Mouse (Mus musculus): ENCODE measurements around the gene Ggta1. TPM values are rescaled to one million over a fixed set of nuclear protein-coding genes. Genes with fewer than 3 reads are reported as not detected.

Ggta1 gene
- polyA plus RNA-seq, 1 experiment from 2014 or later = 23.3 TPM

DNA sequence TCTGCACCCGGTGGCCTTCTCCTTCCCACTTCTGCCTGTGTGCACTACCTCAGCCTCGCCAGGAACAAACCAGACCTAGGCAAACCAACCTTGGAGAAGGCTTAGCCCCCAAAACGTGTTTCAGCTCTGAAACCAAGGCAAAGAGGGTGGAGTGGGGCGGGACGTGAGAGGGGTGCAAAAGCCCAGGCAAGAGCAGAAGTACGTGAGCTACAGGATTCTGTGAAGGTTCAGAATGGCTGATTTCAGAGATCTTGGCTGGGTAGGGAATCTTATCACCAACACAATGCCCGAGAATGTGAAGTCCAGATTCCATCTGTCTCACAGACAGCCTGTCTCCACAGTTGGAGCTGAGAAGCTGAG lies 41.4 kb upstream of the Ggta1 start:
- no peak overlapping the region for H3K4me2 ChIP-seq (replicated peaks; ENCODE audit: low read depth, low read length)
- H3K9me3 ChIP-seq (ENCODE audit: low read length) = no peaks in the 10 kb centered on the region
- 57% methylated on average over 7 of the region's 7 CpGs for WGBS
- no peak overlapping the region for H3K9ac ChIP-seq (replicated peaks; ENCODE audit: low read length)
- H3K36me3 ChIP-seq (ENCODE audit: insufficient read depth, low read length) = no peaks in the 10 kb centered on the region
- H3K4me3 ChIP-seq (ENCODE audit: low read length) = no peak overlapping the region
- H3K27ac ChIP-seq (ENCODE audit: low read length) = peak overlapping the region; percentile 82; the same call in 1 of the 2 replicates
- no peak for ATAC-seq (ENCODE audit: low FRiP score, low TSS enrichment)
- H3K4me1 ChIP-seq (ENCODE audit: insufficient read depth, low read length) = peaks cover 49% of the 10 kb centered on the region
- no peaks in the 10 kb centered on the region for H3K27me3 ChIP-seq (ENCODE audit: insufficient read depth, low read length)

DNA sequence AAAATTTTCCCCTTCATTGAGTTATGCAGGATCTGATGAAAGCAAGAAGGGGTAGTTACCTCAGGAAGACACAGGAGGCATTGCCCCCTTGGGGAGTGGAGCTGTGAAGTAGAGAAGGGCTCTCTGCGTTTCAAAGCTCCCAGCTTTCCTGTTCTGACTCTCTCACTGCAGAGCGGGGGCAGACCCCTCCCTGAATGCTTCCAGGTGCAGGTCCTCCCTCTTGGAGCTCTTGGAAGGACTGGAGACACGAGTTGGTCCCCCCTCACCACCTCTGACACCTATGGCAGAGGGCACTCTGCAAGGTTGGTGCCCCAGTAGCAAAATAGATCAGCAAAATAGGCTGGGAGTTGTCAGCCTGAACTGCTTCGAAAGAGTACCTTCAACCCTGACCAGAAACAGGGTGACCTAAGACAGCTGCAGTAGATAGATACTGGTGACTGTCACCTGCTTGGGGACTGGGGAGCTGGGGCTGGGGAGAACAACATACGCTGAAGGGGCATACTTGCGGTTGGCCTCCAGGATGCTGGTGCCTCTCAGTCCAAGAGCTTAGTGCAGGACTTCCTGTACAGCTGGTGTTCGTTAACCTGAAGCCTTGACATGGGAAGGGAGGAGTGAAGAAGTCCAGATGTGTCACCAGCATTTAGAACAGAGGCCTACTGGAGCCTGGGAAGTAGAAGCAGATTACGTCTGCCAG lies 40.8 kb upstream of the Ggta1 start:
- Histone ChIP-seq H3K27ac (ENCODE audit: low read length) (peak overlapping the region; percentile 82), H3K4me3 (ENCODE audit: low read length) (no peak overlapping the region), H3K9ac (replicated peaks; ENCODE audit: low read length) (no peak overlapping the region; the same call in 1 of the 2 replicates), H3K27me3 (ENCODE audit: insufficient read depth, low read length) (no peaks in the 10 kb centered on the region), H3K4me2 (replicated peaks; ENCODE audit: low read depth, low read length) (no peak overlapping the region), H3K9me3 (ENCODE audit: low read length) (no peaks in the 10 kb centered on the region), H3K4me1 (ENCODE audit: insufficient read depth, low read length) (peaks cover 43% of the 10 kb centered on the region), H3K36me3 (ENCODE audit: insufficient read depth, low read length) (no peaks in the 10 kb centered on the region)
- ATAC-seq (ENCODE audit: low FRiP score, low TSS enrichment) = peak; percentile 36; the same call in 1 of the 2 replicates
- WGBS = 22% methylated on average over 8 of the region's 8 CpGs

DNA sequence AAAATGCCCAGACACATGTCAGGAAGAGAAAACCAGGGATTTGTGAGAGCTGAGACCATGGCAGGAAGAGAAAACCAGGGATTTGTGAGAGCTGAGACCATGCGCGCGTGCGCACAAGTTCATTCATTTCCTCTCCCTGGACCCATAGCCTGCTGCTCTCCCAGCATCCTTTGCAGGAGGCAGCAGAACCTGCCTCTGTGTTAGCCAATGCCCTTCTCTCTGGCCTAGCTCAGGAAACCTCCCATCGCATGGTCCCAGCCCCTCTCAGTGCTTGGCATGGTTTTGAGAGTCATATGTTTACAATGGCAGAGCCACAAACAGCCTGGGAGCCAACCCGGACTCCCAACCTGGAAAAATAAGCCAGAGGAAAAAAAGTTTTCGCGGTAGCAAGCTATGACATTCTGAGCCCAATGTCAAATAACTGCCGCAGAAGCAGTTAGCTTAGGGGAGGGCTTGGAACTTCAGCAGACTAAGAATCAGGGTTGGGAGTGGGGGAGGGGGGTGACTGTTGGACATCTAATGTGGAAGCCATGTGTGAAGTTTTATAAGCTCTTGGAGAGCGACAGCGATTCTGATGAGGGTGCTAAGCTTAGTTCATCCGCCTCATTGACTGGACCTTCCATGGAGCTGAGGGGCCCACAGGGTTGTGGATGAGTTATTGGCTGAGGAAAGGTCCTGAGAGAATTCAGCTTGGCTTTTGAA lies 40.1 kb upstream of the Ggta1 start:
- Histone ChIP-seq H3K36me3 (ENCODE audit: insufficient read depth, low read length) (no peaks in the 10 kb centered on the region), H3K27ac (ENCODE audit: low read length) (peak overlapping the region; percentile 82), H3K27me3 (ENCODE audit: insufficient read depth, low read length) (no peaks in the 10 kb centered on the region), H3K9ac (replicated peaks; ENCODE audit: low read length) (no peak overlapping the region), H3K9me3 (ENCODE audit: low read length) (no peaks in the 10 kb centered on the region), H3K4me2 (replicated peaks; ENCODE audit: low read depth, low read length) (no peak overlapping the region), H3K4me3 (ENCODE audit: low read length) (no peak overlapping the region), H3K4me1 (ENCODE audit: insufficient read depth, low read length) (peaks cover 36% of the 10 kb centered on the region)
- 61% methylated on average over 12 of the region's 12 CpGs for WGBS
- ATAC-seq (ENCODE audit: low FRiP score, low TSS enrichment) = no peak

DNA sequence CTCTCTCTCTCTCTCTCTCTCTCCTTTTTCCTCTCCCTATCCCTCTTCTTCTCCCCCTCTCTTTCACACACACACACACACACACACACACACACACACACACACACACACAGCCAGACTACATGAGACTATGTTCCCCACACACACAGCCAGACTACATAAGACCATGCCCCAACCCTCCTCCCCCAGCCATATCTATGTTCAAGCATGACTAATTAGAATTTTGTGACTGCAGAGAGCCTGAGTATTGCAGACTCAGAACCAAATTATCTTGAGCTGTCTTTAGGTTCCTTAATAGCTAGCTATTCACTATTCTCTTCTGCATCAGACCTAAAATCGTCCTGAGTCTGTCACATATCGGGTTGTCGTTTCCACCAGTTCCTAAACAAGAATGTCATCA lies 39.5 kb upstream of the Ggta1 start:
- WGBS = 70% methylated on average over 3 of the region's 3 CpGs
- H3K4me1 ChIP-seq (ENCODE audit: insufficient read depth, low read length) = peaks cover 33% of the 10 kb centered on the region
- no peak overlapping the region for H3K4me3 ChIP-seq (ENCODE audit: low read length)
- H3K36me3 ChIP-seq (ENCODE audit: insufficient read depth, low read length) = no peaks in the 10 kb centered on the region
- no peaks in the 10 kb centered on the region for H3K9me3 ChIP-seq (ENCODE audit: low read length)
- no peak overlapping the region for H3K9ac ChIP-seq (replicated peaks; ENCODE audit: low read length)
- no peak for ATAC-seq (ENCODE audit: low FRiP score, low TSS enrichment)
- no peaks in the 10 kb centered on the region for H3K27me3 ChIP-seq (ENCODE audit: insufficient read depth, low read length)
- H3K4me2 ChIP-seq (replicated peaks; ENCODE audit: low read depth, low read length) = no peak overlapping the region
- H3K27ac ChIP-seq (ENCODE audit: low read length) = no peak overlapping the region; the same call in 1 of the 2 replicates

DNA sequence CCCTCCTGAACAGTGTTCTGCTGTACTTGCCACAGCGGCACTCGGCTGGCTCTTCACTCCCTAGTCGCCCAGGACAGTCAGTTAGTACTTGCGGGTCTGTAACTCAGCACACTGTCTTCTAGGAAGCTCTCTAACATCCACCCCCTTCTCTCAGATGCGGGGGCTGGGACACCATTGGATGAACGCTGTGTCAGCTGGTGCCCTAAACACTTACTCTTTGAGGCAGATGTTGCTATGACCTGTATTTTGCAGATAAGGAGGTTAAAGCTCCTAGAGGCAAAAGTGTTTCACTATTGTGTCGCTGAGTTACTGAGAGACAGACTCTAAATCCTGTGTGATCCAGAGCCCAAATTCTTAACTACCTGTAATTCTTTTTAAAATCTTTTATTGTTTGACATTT lies 36.4 kb upstream of the Ggta1 start:
- Histone ChIP-seq H3K4me2 (replicated peaks; ENCODE audit: low read depth, low read length) (no peak overlapping the region), H3K4me3 (ENCODE audit: low read length) (no peak overlapping the region), H3K9ac (replicated peaks; ENCODE audit: low read length) (no peak overlapping the region), H3K27ac (ENCODE audit: low read length) (no peak overlapping the region), H3K4me1 (ENCODE audit: insufficient read depth, low read length) (peaks cover 37% of the 10 kb centered on the region), H3K9me3 (ENCODE audit: low read length) (peaks cover 5% of the 10 kb centered on the region; the same call in 1 of the 2 replicates), H3K27me3 (ENCODE audit: insufficient read depth, low read length) (no peaks in the 10 kb centered on the region), H3K36me3 (ENCODE audit: insufficient read depth, low read length) (no peaks in the 10 kb centered on the region)
- ATAC-seq (ENCODE audit: low FRiP score, low TSS enrichment) = no peak
- 78% methylated on average over 7 of the region's 7 CpGs for WGBS

DNA sequence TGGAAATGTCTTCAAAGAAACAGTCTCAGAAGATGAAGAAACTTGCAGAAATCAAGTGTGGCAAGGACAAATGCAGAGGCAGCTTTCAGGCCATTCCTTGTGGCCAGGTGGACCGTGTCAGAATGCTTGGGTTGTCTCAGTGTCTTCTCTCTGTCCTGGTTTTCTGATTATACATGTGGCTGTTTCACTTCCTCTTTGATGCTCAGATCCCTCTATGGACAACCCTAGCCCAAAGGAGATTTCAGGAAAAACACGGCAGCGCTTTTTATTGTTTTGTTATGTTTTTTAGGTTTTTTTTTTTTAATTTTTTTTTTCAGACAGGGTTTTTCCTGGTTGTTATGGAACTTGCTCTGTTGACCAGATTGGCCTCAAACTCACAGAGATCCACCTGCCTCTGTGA lies 35.9 kb upstream of the Ggta1 start:
- H3K4me3 ChIP-seq (ENCODE audit: low read length) = no peak overlapping the region
- no peaks in the 10 kb centered on the region for H3K27me3 ChIP-seq (ENCODE audit: insufficient read depth, low read length)
- no peak overlapping the region for H3K9ac ChIP-seq (replicated peaks; ENCODE audit: low read length)
- peaks cover 5% of the 10 kb centered on the region; the same call in 1 of the 2 replicates for H3K9me3 ChIP-seq (ENCODE audit: low read length)
- 71% methylated on average over 3 of the region's 3 CpGs for WGBS
- H3K36me3 ChIP-seq (ENCODE audit: insufficient read depth, low read length) = no peaks in the 10 kb centered on the region
- H3K4me1 ChIP-seq (ENCODE audit: insufficient read depth, low read length) = peaks cover 32% of the 10 kb centered on the region
- no peak for ATAC-seq (ENCODE audit: low FRiP score, low TSS enrichment)
- H3K27ac ChIP-seq (ENCODE audit: low read length) = no peak overlapping the region
- H3K4me2 ChIP-seq (replicated peaks; ENCODE audit: low read depth, low read length) = no peak overlapping the region

DNA sequence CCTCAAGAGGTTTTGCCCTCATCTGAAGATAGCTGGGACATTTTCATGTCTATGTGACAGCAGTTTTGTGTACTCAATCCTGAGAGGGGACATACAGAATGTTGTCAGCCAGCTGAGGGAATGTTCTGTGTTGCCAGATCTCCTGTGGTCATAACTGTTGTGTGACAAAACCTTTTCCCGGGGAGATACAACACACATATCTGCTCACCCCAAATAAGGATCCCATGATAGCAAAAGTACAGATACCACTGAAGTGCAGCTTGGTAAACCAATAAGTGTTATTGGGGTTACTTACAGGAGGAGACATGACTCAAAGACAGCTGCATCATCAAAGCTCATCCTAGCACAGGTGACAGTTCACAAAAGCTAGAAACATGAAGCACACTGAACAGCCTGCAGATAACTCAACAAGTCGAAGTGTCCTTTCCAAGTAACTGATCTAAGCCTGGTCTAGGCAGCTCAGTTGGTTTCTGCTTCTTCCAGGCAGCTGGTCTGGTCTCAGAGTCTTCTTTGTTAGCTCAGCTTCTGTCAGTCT lies 34.7 kb upstream of the Ggta1 start:
- H3K4me1 ChIP-seq (ENCODE audit: insufficient read depth, low read length) = peaks cover 20% of the 10 kb centered on the region
- H3K27ac ChIP-seq (ENCODE audit: low read length) = no peak overlapping the region
- WGBS = 89% methylated on average over 2 of the region's 2 CpGs
- no peak overlapping the region for H3K4me3 ChIP-seq (ENCODE audit: low read length)
- H3K9ac ChIP-seq (replicated peaks; ENCODE audit: low read length) = no peak overlapping the region
- ATAC-seq (ENCODE audit: low FRiP score, low TSS enrichment) = no peak
- H3K36me3 ChIP-seq (ENCODE audit: insufficient read depth, low read length) = no peaks in the 10 kb centered on the region
- H3K4me2 ChIP-seq (replicated peaks; ENCODE audit: low read depth, low read length) = no peak overlapping the region
- no peaks in the 10 kb centered on the region for H3K27me3 ChIP-seq (ENCODE audit: insufficient read depth, low read length)
- H3K9me3 ChIP-seq (ENCODE audit: low read length) = peaks cover 5% of the 10 kb centered on the region; the same call in 1 of the 2 replicates

DNA sequence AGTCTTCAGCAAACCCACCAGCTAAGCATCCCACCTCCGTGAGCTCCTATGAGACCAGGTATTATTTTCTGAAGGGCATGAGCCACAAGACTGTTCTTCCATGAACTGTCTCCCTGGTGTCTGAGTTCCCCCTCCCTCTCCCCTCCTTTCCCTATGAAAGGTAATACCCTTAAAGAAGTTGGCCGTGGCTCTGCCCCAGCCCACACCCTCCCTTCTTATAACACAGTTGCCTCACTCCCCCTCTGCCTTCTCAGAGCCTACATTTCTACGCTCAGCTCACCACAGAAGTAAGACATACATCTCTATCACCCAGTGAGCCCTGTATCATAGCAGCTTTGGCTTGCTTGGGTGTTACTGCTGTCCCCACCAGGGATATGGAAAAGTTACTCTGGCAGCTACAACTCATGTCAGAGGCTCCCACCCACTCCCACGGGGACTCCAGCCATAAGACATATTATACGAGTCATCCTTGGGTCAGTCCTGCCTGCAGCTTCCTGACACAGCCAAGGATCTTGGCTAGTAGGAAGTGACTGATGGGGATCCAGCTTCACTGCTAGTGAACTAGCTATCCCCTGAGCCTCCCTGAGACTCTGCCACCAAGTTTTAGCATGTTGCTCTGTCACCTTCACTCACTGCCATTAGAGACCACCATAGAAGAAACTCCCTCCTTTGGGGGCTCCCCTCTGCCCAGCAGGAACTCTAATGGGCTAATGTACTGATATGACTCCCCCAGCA lies 33.4 kb upstream of the Ggta1 start:
- no peak overlapping the region for H3K9ac ChIP-seq (replicated peaks; ENCODE audit: low read length)
- 20% methylated on average over 5 of the region's 5 CpGs for WGBS

DNA sequence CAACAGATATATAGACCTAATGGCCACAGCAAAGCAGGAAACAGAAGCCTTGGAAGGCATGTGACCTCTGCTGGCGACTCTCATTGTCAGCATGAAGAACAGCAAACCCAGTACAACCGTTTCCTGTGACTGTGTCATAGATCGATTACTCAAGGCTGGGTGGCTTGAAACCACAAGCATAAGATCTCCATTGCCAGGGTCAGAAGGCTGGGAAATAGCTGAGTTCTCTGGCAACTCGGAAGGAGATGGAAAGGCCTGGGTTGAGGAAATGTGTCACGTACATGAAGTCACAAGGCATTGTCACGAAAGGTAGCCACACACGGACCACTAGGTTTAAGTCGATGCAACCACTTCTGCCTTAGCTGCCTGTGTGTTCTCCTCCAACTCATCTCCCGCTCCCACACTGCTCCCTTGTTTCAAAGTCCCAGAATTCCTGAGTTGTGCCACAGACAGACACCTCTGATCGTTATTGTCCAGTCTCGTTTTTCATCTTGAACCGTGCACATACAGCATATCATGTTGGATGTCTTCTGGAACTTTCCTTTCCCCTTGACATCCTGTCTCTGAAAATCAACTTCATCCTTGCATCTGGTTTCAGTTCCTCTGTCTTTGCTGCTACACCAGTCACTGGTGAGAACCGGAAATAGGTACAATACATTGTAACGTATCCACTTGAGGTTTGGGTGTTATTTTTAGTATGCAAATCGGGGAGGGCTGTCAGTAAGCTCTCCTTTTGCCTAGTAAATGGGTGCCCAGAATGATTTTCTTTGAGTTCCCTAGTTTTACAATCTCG lies 32.7 kb upstream of the Ggta1 start:
- 54% methylated on average over 16 of the region's 16 CpGs for WGBS
- peak overlapping the region; percentile 74 for H3K27ac ChIP-seq (ENCODE audit: low read length)
- H3K4me3 ChIP-seq (ENCODE audit: low read length) = no peak overlapping the region
- no peaks in the 10 kb centered on the region for H3K36me3 ChIP-seq (ENCODE audit: insufficient read depth, low read length)
- peaks cover 19% of the 10 kb centered on the region for H3K4me1 ChIP-seq (ENCODE audit: insufficient read depth, low read length)
- H3K9me3 ChIP-seq (ENCODE audit: low read length) = peaks cover 5% of the 10 kb centered on the region; the same call in 1 of the 2 replicates
- H3K4me2 ChIP-seq (replicated peaks; ENCODE audit: low read depth, low read length) = no peak overlapping the region
- H3K27me3 ChIP-seq (ENCODE audit: insufficient read depth, low read length) = no peaks in the 10 kb centered on the region
- no peak overlapping the region for H3K9ac ChIP-seq (replicated peaks; ENCODE audit: low read length)
- ATAC-seq (ENCODE audit: low FRiP score, low TSS enrichment) = no peak

More for the DNA sequence above, 33.4 kb upstream of the Ggta1 start:
- Histone ChIP-seq H3K27ac (ENCODE audit: low read length) (peak overlapping the region; percentile 74), H3K36me3 (ENCODE audit: insufficient read depth, low read length) (no peaks in the 10 kb centered on the region), H3K27me3 (ENCODE audit: insufficient read depth, low read length) (no peaks in the 10 kb centered on the region), H3K4me1 (ENCODE audit: insufficient read depth, low read length) (peaks cover 17% of the 10 kb centered on the region), H3K4me3 (ENCODE audit: low read length) (no peak overlapping the region), H3K4me2 (replicated peaks; ENCODE audit: low read depth, low read length) (no peak overlapping the region), H3K9me3 (ENCODE audit: low read length) (peaks cover 5% of the 10 kb centered on the region; the same call in 1 of the 2 replicates)
- ATAC-seq (ENCODE audit: low FRiP score, low TSS enrichment) = peak; percentile 75

All from kidney, embryonic 16.5 days (tissue).